Comparison of ENCODE assay signal across 13 mouse cellular contexts in genomic region chr14:102859361-102859871, GRCm38 (mm10).
A peak's percentile ranks its signal among the peaks of the same experiment; 100 is the strongest.
DNase-seq lines count a peak whose midpoint lies in the region; ATAC-seq and TF ChIP-seq lines count a peak whose summit lies in the region.
"Had no signal": no experiment of that assay in that cellular context is flagged by ENCODE, and none has a peak within 500 bp of the region (broad histone marks: within the 10 kb centered on the region; RNA-seq: fewer than 3 reads in every experiment).

No protein-coding gene starts in this region.

- 33% methylated on average over 4 of the region's 4 CpGs for WGBS in lung, embryonic 14.5 days
- WGBS in limb, embryonic 12.5 days = 14% methylated on average over 4 of the region's 4 CpGs
- 70% methylated on average over 4 of the region's 4 CpGs for WGBS in hindbrain, embryonic 14.5 days

- no peaks in the 10 kb centered on the region for H3K9me3 ChIP-seq in lung, embryonic 14.5 days (ENCODE audit: low read depth, low read length)
- H3K9me3 ChIP-seq in limb, embryonic 12.5 days = no peaks in the 10 kb centered on the region
- no peaks in the 10 kb centered on the region for H3K9me3 ChIP-seq in hindbrain, embryonic 14.5 days (ENCODE audit: control insufficient read depth, low read length)
- H3K9me3 ChIP-seq: hindbrain, embryonic 15.5 days; neural tube, embryonic 13.5 days had no signal

- no peak for TF ChIP-seq CTCF in lung, embryonic 14.5 days (IDR thresholded peaks at IDR 0.05; ENCODE audit: low read depth)
- no peak for TF ChIP-seq CTCF in embryonic fibroblast, embryonic 13.5 days (IDR thresholded peaks at IDR 0.05; ENCODE audit: borderline replicate concordance, insufficient read depth, low read length)

- TF ChIP-seq POLR2A in embryonic fibroblast, embryonic 13.5 days (IDR thresholded peaks at IDR 0.05; ENCODE audit: low read depth, low read length) = no peak

- no peak overlapping the region for H3K27ac ChIP-seq in lung, embryonic 14.5 days (ENCODE audit: low read depth)
- H3K27ac ChIP-seq in embryonic fibroblast, embryonic 13.5 days (ENCODE audit: insufficient read depth, low read length) = peak overlapping the region; percentile 80
- peak overlapping the region; percentile 64; the same call in 1 of the 2 replicates for H3K27ac ChIP-seq in limb, embryonic 12.5 days
- H3K27ac ChIP-seq in hindbrain, embryonic 14.5 days = no peak overlapping the region
- H3K27ac ChIP-seq: hindbrain, embryonic 15.5 days; neural tube, embryonic 13.5 days had no signal

- no peaks in the 10 kb centered on the region for H3K36me3 ChIP-seq in lung, embryonic 14.5 days (ENCODE audit: insufficient read depth)
- H3K36me3 ChIP-seq in limb, embryonic 12.5 days = no peaks in the 10 kb centered on the region
- H3K36me3 ChIP-seq in hindbrain, embryonic 14.5 days (replicated peaks; ENCODE audit: control insufficient read depth, insufficient read depth) = no peaks in the 10 kb centered on the region
- H3K36me3 ChIP-seq: hindbrain, embryonic 15.5 days; neural tube, embryonic 13.5 days had no signal

- DNase-seq in lung, embryonic 14.5 days = peak; percentile 77
- DNase-seq in lung, postnatal 4 days = no peak
- peak; percentile 73 for DNase-seq in embryo, embryonic 10.5 days (ENCODE audit: low spot score)
- no peak for DNase-seq in ovary, adult 18-20 months (ENCODE audit: low spot score)
- no peak for DNase-seq in hindbrain, embryonic 14.5 days (ENCODE audit: low spot score)
- DNase-seq in natural killer cell, adult 2 months (ENCODE audit: low spot score in 2 of 2) = no peak
- DNase-seq: kidney, postnatal 25 days; thymus, adult 2 months had no signal

- no peak overlapping the region for H3K9ac ChIP-seq in lung, embryonic 14.5 days
- no peak overlapping the region for H3K9ac ChIP-seq in limb, embryonic 12.5 days (replicated peaks)
- no peak overlapping the region for H3K9ac ChIP-seq in hindbrain, embryonic 14.5 days
- H3K9ac ChIP-seq: hindbrain, embryonic 15.5 days; neural tube, embryonic 13.5 days had no signal

- no peaks in the 10 kb centered on the region for H3K27me3 ChIP-seq in lung, embryonic 14.5 days (ENCODE audit: insufficient read depth, low read length)
- H3K27me3 ChIP-seq in limb, embryonic 12.5 days = no peaks in the 10 kb centered on the region
- no peaks in the 10 kb centered on the region for H3K27me3 ChIP-seq in hindbrain, embryonic 14.5 days (ENCODE audit: control insufficient read depth, insufficient read depth, low read length)
- H3K27me3 ChIP-seq: CH12.LX; hindbrain, embryonic 15.5 days; neural tube, embryonic 13.5 days had no signal

- H3K4me2 ChIP-seq in lung, embryonic 14.5 days = no peak overlapping the region
- H3K4me2 ChIP-seq in limb, embryonic 12.5 days = no peak overlapping the region
- H3K4me2 ChIP-seq in hindbrain, embryonic 14.5 days (replicated peaks) = no peak overlapping the region
- H3K4me2 ChIP-seq: hindbrain, embryonic 15.5 days; neural tube, embryonic 13.5 days had no signal

- peak; percentile 78 for ATAC-seq in lung, embryonic 14.5 days (ENCODE audit: insufficient read depth)
- peak; percentile 81 for ATAC-seq in limb, embryonic 12.5 days (ENCODE audit: insufficient number of reproducible peaks, insufficient read depth, low FRiP score, low TSS enrichment, low read depth)
- ATAC-seq in hindbrain, embryonic 14.5 days (ENCODE audit: low FRiP score) = no peak

- no peaks in the 10 kb centered on the region for H3K4me1 ChIP-seq in lung, embryonic 14.5 days (ENCODE audit: insufficient read depth)
- H3K4me1 ChIP-seq in embryonic fibroblast, embryonic 13.5 days (ENCODE audit: control insufficient read depth, insufficient read depth, low read length) = peaks cover 2% of the 10 kb centered on the region; the same call in 1 of the 2 replicates
- peaks cover 17% of the 10 kb centered on the region; the same call in 1 of the 2 replicates for H3K4me1 ChIP-seq in limb, embryonic 12.5 days (replicated peaks)
- H3K4me1 ChIP-seq in hindbrain, embryonic 14.5 days (replicated peaks; ENCODE audit: control insufficient read depth, insufficient read depth, low read length) = no peaks in the 10 kb centered on the region
- H3K4me1 ChIP-seq: hindbrain, embryonic 15.5 days had no signal

- H3K4me3 ChIP-seq in lung, embryonic 14.5 days (ENCODE audit: low read depth, low read length) = no peak overlapping the region
- H3K4me3 ChIP-seq in embryonic fibroblast, embryonic 13.5 days (ENCODE audit: insufficient read depth, low read length) = no peak overlapping the region
- H3K4me3 ChIP-seq in limb, embryonic 12.5 days (replicated peaks) = no peak overlapping the region
- no peak overlapping the region for H3K4me3 ChIP-seq in hindbrain, embryonic 14.5 days (replicated peaks; ENCODE audit: low read length)
- H3K4me3 ChIP-seq: hindbrain, embryonic 15.5 days; neural tube, embryonic 13.5 days had no signal

Comparison
In these comparisons a context has a peak if more than half of its experiments do, and no peak if none do; other contexts are left out.
1. DNase-seq: peak in lung, embryonic 14.5 days (single experiment) and embryo, embryonic 10.5 days (single experiment); none in lung, postnatal 4 days (0 of 2), ovary, adult 18-20 months (single experiment), hindbrain, embryonic 14.5 days (single experiment) and natural killer cell, adult 2 months (0 of 2).
2. H3K27ac ChIP-seq: peak in embryonic fibroblast, embryonic 13.5 days (single experiment) and limb, embryonic 12.5 days (single experiment); none in lung, embryonic 14.5 days (single experiment) and hindbrain, embryonic 14.5 days (single experiment).